Comparison of ENCODE assay signal across 8 mouse cellular contexts in the genomic region with DNA sequence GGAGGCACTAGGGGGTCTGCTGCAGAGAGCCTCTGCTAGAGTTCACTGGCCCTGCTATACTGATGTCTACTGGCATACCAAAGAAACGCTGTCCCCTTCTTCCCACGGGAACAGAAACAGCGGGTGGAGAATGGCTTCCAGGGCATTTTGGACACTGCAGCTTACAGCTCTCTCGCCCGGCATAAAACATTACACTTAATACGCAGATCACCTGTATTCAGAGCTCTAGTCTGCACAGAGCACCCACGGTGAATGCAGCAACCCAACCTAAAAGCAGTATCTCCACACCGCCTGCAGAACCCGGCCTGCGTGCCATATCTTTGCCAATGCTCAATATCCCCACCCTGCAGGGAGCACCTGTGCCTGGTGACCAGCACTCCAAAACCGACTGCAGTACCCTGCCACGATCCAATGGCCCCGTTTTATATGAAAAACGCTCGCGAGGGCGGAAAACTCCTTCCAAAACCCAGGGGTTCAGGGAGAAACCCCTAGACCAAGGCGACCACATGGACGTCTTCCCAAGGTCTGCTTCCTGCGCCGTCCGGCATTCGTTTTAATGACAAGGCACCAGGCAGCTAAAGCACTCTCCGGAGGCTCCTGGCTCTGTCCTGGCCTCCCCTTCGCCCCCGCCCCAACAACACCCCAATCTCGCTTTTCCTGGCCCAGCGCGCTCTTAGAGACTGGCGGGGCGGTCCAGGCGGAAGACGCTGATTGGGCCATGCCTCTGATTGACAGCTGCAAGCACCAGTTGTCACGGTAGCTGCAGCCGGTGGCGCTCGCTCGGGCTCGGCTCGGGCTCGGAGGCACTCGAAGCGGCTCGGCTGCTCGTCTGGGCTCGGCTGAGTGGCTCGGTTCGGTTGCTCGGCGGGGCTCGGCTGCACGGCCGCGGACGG. TPM values are rescaled to one million over a fixed set of nuclear protein-coding genes. Genes with fewer than 3 reads are reported as not detected.
A peak's percentile ranks its signal among the peaks of the same experiment; 100 is the strongest.
DNase-seq lines count a peak whose midpoint lies in the region; ATAC-seq and TF ChIP-seq lines count a peak whose summit lies in the region.

TSS of gene Brsk2 (plus strand) at position 846 of the 893 bp plus-strand sequence.

- ATAC-seq in heart, embryonic 13.5 days (ENCODE audit: extremely low read depth, insufficient number of reproducible peaks, low FRiP score, low TSS enrichment): peak; percentile 68; the same call in 1 of the 2 replicates
- peak; percentile 93 for ATAC-seq in kidney, embryonic 16.5 days (ENCODE audit: low FRiP score, low TSS enrichment)
- peak; percentile 88 for ATAC-seq in limb, embryonic 15.5 days (ENCODE audit: insufficient number of reproducible peaks, low FRiP score, low TSS enrichment, low read depth)
- ATAC-seq in midbrain, postnatal 0 days (ENCODE audit: low FRiP score): peak; percentile 93

- TF ChIP-seq CTCF in midbrain, postnatal 0 days (IDR thresholded peaks at IDR 0.05): no peak

- 2% methylated on average over 55 of the region's 55 CpGs for WGBS in forebrain, embryonic 10.5 days
- 2% methylated on average over 55 of the region's 55 CpGs for WGBS in heart, embryonic 13.5 days
- 2% methylated on average over 51 of the region's 55 CpGs for WGBS in kidney, embryonic 16.5 days
- 2% methylated on average over 54 of the region's 55 CpGs for WGBS in limb, embryonic 15.5 days
- WGBS in midbrain, postnatal 0 days: under 1% methylated on average over 54 of the region's 55 CpGs

- peak; percentile 65 to 67 for DNase-seq in B cell, adult 2 months
- peak; percentile 97 for DNase-seq in forebrain, embryonic 10.5 days (ENCODE audit: extremely low spot score, low spot score)
- DNase-seq in midbrain, postnatal 0 days (ENCODE audit: low spot score): peak; percentile 98
- DNase-seq in spleen, postnatal 36 days (ENCODE audit: low spot score in 2 of 2): peak; percentile 73 to 80

- no peaks in the 10 kb centered on the region; the same call in 1 of the 2 replicates for H3K9me3 ChIP-seq in forebrain, embryonic 10.5 days
- peaks cover 4% of the 10 kb centered on the region; the same call in 1 of the 2 replicates for H3K9me3 ChIP-seq in heart, embryonic 13.5 days
- peaks cover 4% of the 10 kb centered on the region; the same call in 1 of the 2 replicates for H3K9me3 ChIP-seq in kidney, embryonic 16.5 days (ENCODE audit: low read length)
- no peaks in the 10 kb centered on the region for H3K9me3 ChIP-seq in limb, embryonic 15.5 days
- H3K9me3 ChIP-seq in midbrain, postnatal 0 days (ENCODE audit: low read length): no peaks in the 10 kb centered on the region

- peaks cover 68% of the 10 kb centered on the region for H3K27me3 ChIP-seq in forebrain, embryonic 10.5 days (ENCODE audit: poor library complexity, severe bottlenecking)
- H3K27me3 ChIP-seq in heart, embryonic 13.5 days (replicated peaks): peaks cover 97% of the 10 kb centered on the region
- peaks cover 76% of the 10 kb centered on the region for H3K27me3 ChIP-seq in kidney, embryonic 16.5 days (ENCODE audit: insufficient read depth, low read length)
- peaks cover 89% of the 10 kb centered on the region for H3K27me3 ChIP-seq in limb, embryonic 15.5 days
- no peaks in the 10 kb centered on the region for H3K27me3 ChIP-seq in midbrain, postnatal 0 days (ENCODE audit: insufficient read depth, low read length)

- H3K4me1 ChIP-seq in brown adipose tissue, adult 24 weeks (ENCODE audit: control insufficient read depth, insufficient read depth, insufficient read length, low read length): no peaks in the 10 kb centered on the region
- H3K4me1 ChIP-seq in forebrain, embryonic 10.5 days: peaks cover 61% of the 10 kb centered on the region
- H3K4me1 ChIP-seq in heart, embryonic 13.5 days: peaks cover 14% of the 10 kb centered on the region
- H3K4me1 ChIP-seq in kidney, embryonic 16.5 days (ENCODE audit: insufficient read depth, low read length): peaks cover 11% of the 10 kb centered on the region
- peaks cover 17% of the 10 kb centered on the region for H3K4me1 ChIP-seq in limb, embryonic 15.5 days
- peaks cover 40% of the 10 kb centered on the region; the same call in 1 of the 2 replicates for H3K4me1 ChIP-seq in midbrain, postnatal 0 days (ENCODE audit: insufficient read depth, low read length)

- no peak within 1 kb of the TSS for H3K27ac ChIP-seq in brown adipose tissue, adult 24 weeks (replicated peaks; ENCODE audit: low read depth, low read length)
- peak within 1 kb of the TSS; percentile 99 for H3K27ac ChIP-seq in forebrain, embryonic 10.5 days
- H3K27ac ChIP-seq in heart, embryonic 13.5 days (replicated peaks): no peak within 1 kb of the TSS
- H3K27ac ChIP-seq in kidney, embryonic 16.5 days (ENCODE audit: low read length): no peak within 1 kb of the TSS
- H3K27ac ChIP-seq in limb, embryonic 15.5 days: no peak within 1 kb of the TSS
- H3K27ac ChIP-seq in midbrain, postnatal 0 days (ENCODE audit: low read depth, low read length): peak within 1 kb of the TSS; percentile 98

- H3K36me3 ChIP-seq in forebrain, embryonic 10.5 days (replicated peaks): peaks cover 15% of the 10 kb centered on the region
- H3K36me3 ChIP-seq in heart, embryonic 13.5 days: no peaks in the 10 kb centered on the region
- no peaks in the 10 kb centered on the region for H3K36me3 ChIP-seq in kidney, embryonic 16.5 days (ENCODE audit: insufficient read depth, low read length)
- H3K36me3 ChIP-seq in limb, embryonic 15.5 days: no peaks in the 10 kb centered on the region
- no peaks in the 10 kb centered on the region for H3K36me3 ChIP-seq in midbrain, postnatal 0 days (ENCODE audit: insufficient read depth, low read length)

- H3K9ac ChIP-seq in heart, embryonic 13.5 days: peak within 1 kb of the TSS; percentile 71
- H3K9ac ChIP-seq in kidney, embryonic 16.5 days (replicated peaks; ENCODE audit: low read length): peak within 1 kb of the TSS; percentile 53
- no peak within 1 kb of the TSS for H3K9ac ChIP-seq in limb, embryonic 15.5 days
- peak within 1 kb of the TSS; percentile 100 for H3K9ac ChIP-seq in midbrain, postnatal 0 days (replicated peaks; ENCODE audit: low read length, poor library complexity, severe bottlenecking)

- peak within 1 kb of the TSS; percentile 84 for H3K4me2 ChIP-seq in heart, embryonic 13.5 days
- peak within 1 kb of the TSS; percentile 92 for H3K4me2 ChIP-seq in kidney, embryonic 16.5 days (replicated peaks; ENCODE audit: low read depth, low read length)
- H3K4me2 ChIP-seq in limb, embryonic 15.5 days: peak within 1 kb of the TSS; percentile 91
- peak within 1 kb of the TSS; percentile 91 for H3K4me2 ChIP-seq in midbrain, postnatal 0 days (ENCODE audit: low read depth, low read length, poor library complexity, severe bottlenecking)

- peak within 1 kb of the TSS; percentile 45 for H3K4me3 ChIP-seq in brown adipose tissue, adult 24 weeks (ENCODE audit: insufficient read depth, low read depth, low read length)
- peak within 1 kb of the TSS; percentile 88 for H3K4me3 ChIP-seq in forebrain, embryonic 10.5 days
- peak within 1 kb of the TSS; percentile 57 for H3K4me3 ChIP-seq in heart, embryonic 13.5 days
- peak within 1 kb of the TSS; percentile 50 for H3K4me3 ChIP-seq in kidney, embryonic 16.5 days (ENCODE audit: low read length)
- H3K4me3 ChIP-seq in limb, embryonic 15.5 days: peak within 1 kb of the TSS; percentile 48
- peak within 1 kb of the TSS; percentile 92 for H3K4me3 ChIP-seq in midbrain, postnatal 0 days (ENCODE audit: low read depth, low read length)

RNA-seq across cellular contexts. Expression of gene Brsk2, which starts in this region (rescaled TPM):
- 1.8 TPM in 1 of 2 replicates, not detected in the other for polyA plus RNA-seq in brown adipose tissue, adult 24 weeks (2012; ENCODE audit: insufficient read depth, insufficient read length, missing spikeins)
- 6.0 and 6.7 TPM in 2 replicates for polyA plus RNA-seq in forebrain, embryonic 10.5 days (2016; fragmentation: Nextera tagmentation; extraction: Ambion mirVana)
- 0.35 and 0.48 TPM in 2 replicates for polyA plus RNA-seq in heart, embryonic 13.5 days (2015; fragmentation: Nextera tagmentation; extraction: Ambion mirVana)
- polyA plus RNA-seq in kidney, embryonic 16.5 days (2015; fragmentation: Nextera tagmentation; extraction: Ambion mirVana): 0.61 and 0.85 TPM in 2 replicates
- polyA plus RNA-seq in limb, embryonic 15.5 days (2015; fragmentation: Nextera tagmentation; extraction: Ambion mirVana): 0.55 and 0.95 TPM in 2 replicates
- total RNA-seq in midbrain, postnatal 0 days (2014; rRNA removed): 137 and 159 TPM in 2 replicates
- 18.9 and 20.1 TPM in 2 replicates for polyA plus RNA-seq in midbrain, postnatal 0 days (2015; fragmentation: Nextera tagmentation; extraction: Ambion mirVana)

Comparison
In these comparisons a context has a peak if more than half of its experiments do, and no peak if none do; other contexts are left out.
1. Peak in ATAC-seq, H3K4me3 ChIP-seq, H3K9ac ChIP-seq and H3K4me2 ChIP-seq in heart, embryonic 13.5 days; RNA of the gene not detected or under 1 TPM.
2. Peak in ATAC-seq, H3K4me3 ChIP-seq, H3K9ac ChIP-seq and H3K4me2 ChIP-seq in kidney, embryonic 16.5 days; RNA of the gene not detected or under 1 TPM.
3. Peak in ATAC-seq, H3K4me3 ChIP-seq and H3K4me2 ChIP-seq in limb, embryonic 15.5 days; RNA of the gene not detected or under 1 TPM.
4. H3K27ac ChIP-seq: peak in forebrain, embryonic 10.5 days (single experiment) and midbrain, postnatal 0 days (single experiment); none in brown adipose tissue, adult 24 weeks (single experiment), heart, embryonic 13.5 days (single experiment), kidney, embryonic 16.5 days (single experiment) and limb, embryonic 15.5 days (single experiment).
5. Peak in every context shown above with its lines, with median percentiles within 50 percentile points of each other: DNase-seq, H3K4me3 ChIP-seq, ATAC-seq and H3K4me2 ChIP-seq.